Mouse (Mus musculus): Measurements from ENCODE around the gene Nipsnap1. TPM values are rescaled to one million over a fixed set of nuclear protein-coding genes. Genes with fewer than 3 reads are reported as not detected.

Gene Nipsnap1
- 137 and 139 TPM in 2 replicates for polyA plus RNA-seq (2015; fragmentation: Nextera tagmentation; extraction: Ambion mirVana)

- H3K27ac ChIP-seq (replicated peaks) = peak within 1 kb of the TSS; percentile 82
- WGBS = under 1% methylated on average over 30 of the region's 30 CpGs
- peak; percentile 96 for ATAC-seq (ENCODE audit: low FRiP score, low read depth)
- H3K27me3 ChIP-seq = no peaks in the 10 kb centered on the region
- H3K9me3 ChIP-seq = no peaks in the 10 kb centered on the region
- peaks cover 19% of the 10 kb centered on the region for H3K4me1 ChIP-seq (replicated peaks)
- peak within 1 kb of the TSS; percentile 69 for H3K4me3 ChIP-seq
- peaks cover 4% of the 10 kb centered on the region; the same call in 1 of the 2 replicates for H3K36me3 ChIP-seq
- H3K9ac ChIP-seq = peak within 1 kb of the TSS; percentile 80
- peak within 1 kb of the TSS; percentile 71 for H3K4me2 ChIP-seq
These were observed at the start of gene Nipsnap1 for GRCm38 (mm10) chr11:4873755-4874475. TSS of gene Nipsnap1 (plus strand) at chr11:4873951.

GRCm38 (mm10) chr11:4826152-4826778 is 47.5 kb upstream of the Nipsnap1 start:
- Histone ChIP-seq H3K9me3 (no peaks in the 10 kb centered on the region), H3K4me1 (replicated peaks) (no peaks in the 10 kb centered on the region), H3K4me2 (no peak overlapping the region), H3K27me3 (no peaks in the 10 kb centered on the region), H3K9ac (no peak overlapping the region), H3K4me3 (no peak overlapping the region), H3K36me3 (no peaks in the 10 kb centered on the region), H3K27ac (replicated peaks) (no peak overlapping the region)
- no peak for ATAC-seq (ENCODE audit: low FRiP score, low read depth)
- WGBS = 96% methylated on average over 3 of the region's 3 CpGs

DNA sequence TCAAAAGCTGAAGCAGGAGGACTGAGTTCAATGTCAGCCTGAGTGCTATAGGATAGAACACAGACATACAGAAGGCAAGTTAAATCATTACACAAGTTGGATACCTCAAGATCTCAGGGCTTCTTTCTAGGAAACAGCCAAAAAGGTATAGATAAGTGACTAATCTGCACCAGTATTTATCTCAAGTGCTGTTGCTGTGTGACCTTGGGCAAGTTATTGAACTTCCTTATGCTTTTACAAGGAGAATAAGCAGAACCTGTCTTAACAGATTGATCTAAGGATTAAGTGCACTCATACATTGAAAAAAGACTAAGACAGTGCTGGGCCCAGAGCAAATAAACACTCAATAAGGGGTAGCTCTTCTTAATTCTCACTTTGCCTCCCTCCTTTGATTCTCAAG is 46.4 kb upstream of the Nipsnap1 start:
- Histone ChIP-seq H3K36me3 (no peaks in the 10 kb centered on the region), H3K9ac (no peak overlapping the region), H3K4me2 (no peak overlapping the region), H3K9me3 (no peaks in the 10 kb centered on the region), H3K4me1 (replicated peaks) (no peaks in the 10 kb centered on the region), H3K27ac (replicated peaks) (no peak overlapping the region), H3K4me3 (no peak overlapping the region), H3K27me3 (no peaks in the 10 kb centered on the region)
- no peak for ATAC-seq (ENCODE audit: low FRiP score, low read depth)

- no peaks in the 10 kb centered on the region for H3K27me3 ChIP-seq
- no peaks in the 10 kb centered on the region for H3K9me3 ChIP-seq
- no peaks in the 10 kb centered on the region for H3K36me3 ChIP-seq
- WGBS = 79% methylated on average over 2 of the region's 2 CpGs
- no peak for ATAC-seq (ENCODE audit: low FRiP score, low read depth)
- no peak overlapping the region for H3K9ac ChIP-seq
- no peaks in the 10 kb centered on the region for H3K4me1 ChIP-seq (replicated peaks)
- no peak overlapping the region for H3K4me2 ChIP-seq
- no peak overlapping the region for H3K27ac ChIP-seq (replicated peaks)
- no peak overlapping the region for H3K4me3 ChIP-seq
These were observed 45.8 kb upstream of the Nipsnap1 start for GRCm38 (mm10) chr11:4827916-4828315.

GRCm38 (mm10) chr11:4831066-4831465 is 42.7 kb upstream of the Nipsnap1 start:
- no peak overlapping the region for H3K4me3 ChIP-seq
- no peaks in the 10 kb centered on the region for H3K4me1 ChIP-seq (replicated peaks)
- H3K36me3 ChIP-seq = no peaks in the 10 kb centered on the region
- ATAC-seq (ENCODE audit: low FRiP score, low read depth) = no peak
- H3K4me2 ChIP-seq = no peak overlapping the region
- no peak overlapping the region for H3K27ac ChIP-seq (replicated peaks)
- no peaks in the 10 kb centered on the region for H3K27me3 ChIP-seq
- H3K9ac ChIP-seq = no peak overlapping the region
- H3K9me3 ChIP-seq = no peaks in the 10 kb centered on the region

GRCm38 (mm10) chr11:4833295-4833939 is 40.3 kb upstream of the Nipsnap1 start:
- Histone ChIP-seq H3K9me3 (no peaks in the 10 kb centered on the region), H3K4me3 (no peak overlapping the region)
- WGBS = 79% methylated on average over 3 of the region's 3 CpGs

DNA sequence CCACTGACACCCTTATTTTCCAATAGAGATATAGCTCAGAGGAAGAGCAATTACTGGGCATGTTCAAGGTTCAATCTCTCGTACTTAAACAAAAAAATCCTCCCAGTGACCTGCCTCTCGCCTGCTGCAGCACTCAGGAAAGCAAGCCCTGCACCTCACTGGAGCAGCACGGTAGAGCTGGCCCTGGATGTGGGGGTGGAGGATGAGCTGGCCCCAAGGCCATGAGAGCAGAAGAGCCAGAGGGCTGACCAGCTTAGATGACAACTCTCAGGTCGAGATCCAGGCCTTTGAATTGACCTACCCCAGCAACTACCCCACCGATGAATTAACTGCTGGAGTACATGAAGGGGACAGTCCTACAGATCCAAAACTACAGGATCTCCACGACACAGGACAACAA is 38.3 kb upstream of the Nipsnap1 start:
- 81% methylated on average over 6 of the region's 6 CpGs for WGBS
- Histone ChIP-seq H3K36me3 (no peaks in the 10 kb centered on the region), H3K27ac (replicated peaks) (no peak overlapping the region), H3K4me2 (no peak overlapping the region), H3K4me3 (no peak overlapping the region), H3K9me3 (no peaks in the 10 kb centered on the region), H3K9ac (no peak overlapping the region), H3K4me1 (replicated peaks) (no peaks in the 10 kb centered on the region), H3K27me3 (no peaks in the 10 kb centered on the region)
- ATAC-seq (ENCODE audit: low FRiP score, low read depth) = no peak

More at GRCm38 (mm10) chr11:4833295-4833939, 40.3 kb upstream of the Nipsnap1 start:
- ATAC-seq (ENCODE audit: low FRiP score, low read depth) = no peak
- Histone ChIP-seq H3K27ac (replicated peaks) (no peak overlapping the region), H3K27me3 (no peaks in the 10 kb centered on the region), H3K9ac (no peak overlapping the region), H3K4me1 (replicated peaks) (no peaks in the 10 kb centered on the region), H3K36me3 (no peaks in the 10 kb centered on the region), H3K4me2 (no peak overlapping the region)

- Histone ChIP-seq H3K9me3 (no peaks in the 10 kb centered on the region), H3K4me1 (replicated peaks) (no peaks in the 10 kb centered on the region), H3K4me2 (no peak overlapping the region), H3K9ac (no peak overlapping the region), H3K27me3 (no peaks in the 10 kb centered on the region), H3K4me3 (no peak overlapping the region), H3K27ac (replicated peaks) (no peak overlapping the region), H3K36me3 (no peaks in the 10 kb centered on the region)
- ATAC-seq (ENCODE audit: low FRiP score, low read depth) = no peak
- 73% methylated on average over 6 of the region's 6 CpGs for WGBS
These were observed 37.0 kb upstream of the Nipsnap1 start for GRCm38 (mm10) chr11:4836755-4837154.

GRCm38 (mm10) chr11:4837342-4837741 is 36.4 kb upstream of the Nipsnap1 start:
- Histone ChIP-seq H3K27me3 (no peaks in the 10 kb centered on the region), H3K4me3 (no peak overlapping the region), H3K4me1 (replicated peaks) (no peaks in the 10 kb centered on the region), H3K9ac (no peak overlapping the region), H3K9me3 (no peaks in the 10 kb centered on the region), H3K36me3 (no peaks in the 10 kb centered on the region), H3K27ac (replicated peaks) (no peak overlapping the region), H3K4me2 (no peak overlapping the region)
- ATAC-seq (ENCODE audit: low FRiP score, low read depth) = no peak
- WGBS = 79% methylated on average over 5 of the region's 5 CpGs

GRCm38 (mm10) chr11:4838235-4838634 is 35.5 kb upstream of the Nipsnap1 start:
- no peak overlapping the region for H3K4me3 ChIP-seq
- H3K9ac ChIP-seq = no peak overlapping the region
- no peak for ATAC-seq (ENCODE audit: low FRiP score, low read depth)
- H3K4me1 ChIP-seq (replicated peaks) = no peaks in the 10 kb centered on the region
- WGBS = 96% methylated on average over 1 of the region's 1 CpGs
- H3K9me3 ChIP-seq = no peaks in the 10 kb centered on the region
- no peak overlapping the region for H3K4me2 ChIP-seq
- H3K36me3 ChIP-seq = no peaks in the 10 kb centered on the region
- no peak overlapping the region for H3K27ac ChIP-seq (replicated peaks)
- H3K27me3 ChIP-seq = no peaks in the 10 kb centered on the region

- Histone ChIP-seq H3K4me2 (no peak overlapping the region), H3K4me1 (replicated peaks) (no peaks in the 10 kb centered on the region), H3K4me3 (no peak overlapping the region), H3K9ac (no peak overlapping the region), H3K27me3 (no peaks in the 10 kb centered on the region), H3K9me3 (no peaks in the 10 kb centered on the region), H3K27ac (replicated peaks) (no peak overlapping the region), H3K36me3 (no peaks in the 10 kb centered on the region)
- WGBS = 89% methylated on average over 3 of the region's 3 CpGs
- ATAC-seq (ENCODE audit: low FRiP score, low read depth) = no peak
These were observed 32.7 kb upstream of the Nipsnap1 start for GRCm38 (mm10) chr11:4840942-4841526.

Measured in hindbrain, embryonic 15.5 days (tissue).